7 mouse cellular contexts compared by ENCODE assay signal in the genomic region with DNA sequence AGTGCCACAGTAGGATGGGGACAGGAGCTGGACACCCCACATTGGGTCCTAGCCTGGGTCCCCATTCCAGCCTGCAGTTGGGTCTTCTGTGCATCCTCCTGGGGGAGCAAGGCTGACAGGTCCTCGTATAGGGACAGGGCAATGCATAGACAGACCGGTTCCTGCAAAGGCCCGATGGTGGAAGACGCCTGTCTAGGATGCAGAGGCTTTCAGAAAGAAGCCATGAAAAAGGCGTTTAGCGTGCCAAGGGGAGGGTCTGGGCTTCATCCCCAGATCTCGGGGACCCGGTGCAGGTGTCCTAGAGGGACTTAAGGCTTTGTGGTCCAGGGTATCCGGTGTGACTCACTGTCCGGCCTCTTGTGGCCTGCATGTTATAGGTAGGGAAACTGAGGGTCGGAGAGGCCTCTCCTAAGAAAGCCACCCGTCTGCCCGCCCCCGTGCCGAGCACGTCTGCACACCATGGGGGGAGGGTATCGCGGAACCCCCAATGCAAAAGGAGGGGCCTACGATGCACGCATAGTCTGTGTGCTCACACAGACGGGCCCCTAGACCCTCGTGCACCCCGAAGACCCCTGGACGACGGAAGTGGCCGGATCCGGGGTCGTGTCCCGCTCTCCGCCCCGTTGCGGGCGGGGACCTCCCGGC. TPM values are rescaled to one million over a fixed set of nuclear protein-coding genes. Genes with fewer than 3 reads are reported as not detected.
DNase-seq lines count a peak whose midpoint lies in the region; ATAC-seq and TF ChIP-seq lines count a peak whose summit lies in the region.

No protein-coding gene starts in this region.

- peaks cover 15% of the 10 kb centered on the region for H3K36me3 ChIP-seq in lung, postnatal 0 days (ENCODE audit: insufficient read depth, low read length)
- H3K36me3 ChIP-seq in embryonic facial prominence, embryonic 12.5 days = peaks cover 66% of the 10 kb centered on the region
- peaks cover 68% of the 10 kb centered on the region for H3K36me3 ChIP-seq in hindbrain, embryonic 13.5 days
- H3K36me3 ChIP-seq in midbrain, embryonic 14.5 days (ENCODE audit: control insufficient read depth, insufficient read depth, low read length) = peaks cover 61% of the 10 kb centered on the region

- no peak for ATAC-seq in lung, postnatal 0 days
- peak; percentile 24 for ATAC-seq in embryonic facial prominence, embryonic 12.5 days (ENCODE audit: insufficient number of reproducible peaks, insufficient read depth, low FRiP score, low TSS enrichment)
- ATAC-seq in hindbrain, embryonic 13.5 days (ENCODE audit: low FRiP score) = peak; percentile 4
- no peak for ATAC-seq in midbrain, embryonic 14.5 days (ENCODE audit: low FRiP score, low TSS enrichment)

- H3K4me1 ChIP-seq in lung, postnatal 0 days (ENCODE audit: insufficient read depth, low read depth, low read length) = peaks cover 10% of the 10 kb centered on the region; the same call in 1 of the 2 replicates
- H3K4me1 ChIP-seq in embryonic facial prominence, embryonic 12.5 days = peaks cover 40% of the 10 kb centered on the region
- peaks cover 54% of the 10 kb centered on the region for H3K4me1 ChIP-seq in hindbrain, embryonic 13.5 days (replicated peaks)
- peaks cover 25% of the 10 kb centered on the region for H3K4me1 ChIP-seq in midbrain, embryonic 14.5 days (ENCODE audit: control insufficient read depth, insufficient read depth, low read length)

- no peak for TF ChIP-seq CTCF in lung, postnatal 0 days (IDR thresholded peaks at IDR 0.05)

- WGBS in lung, postnatal 0 days = 2% methylated on average over 28 of the region's 34 CpGs
- WGBS in embryonic facial prominence, embryonic 12.5 days = 4% methylated on average over 34 of the region's 34 CpGs
- WGBS in hindbrain, embryonic 13.5 days = 3% methylated on average over 34 of the region's 34 CpGs
- 2% methylated on average over 34 of the region's 34 CpGs for WGBS in midbrain, embryonic 14.5 days

- H3K27me3 ChIP-seq in lung, postnatal 0 days (replicated peaks; ENCODE audit: insufficient read depth, low read length) = no peaks in the 10 kb centered on the region
- no peaks in the 10 kb centered on the region for H3K27me3 ChIP-seq in embryonic facial prominence, embryonic 12.5 days
- H3K27me3 ChIP-seq in hindbrain, embryonic 13.5 days = no peaks in the 10 kb centered on the region
- H3K27me3 ChIP-seq in midbrain, embryonic 14.5 days (ENCODE audit: control insufficient read depth, insufficient read depth, low read length) = no peaks in the 10 kb centered on the region

- peak overlapping the region; percentile 95 for H3K9ac ChIP-seq in lung, postnatal 0 days (replicated peaks; ENCODE audit: low read depth)
- H3K9ac ChIP-seq in embryonic facial prominence, embryonic 12.5 days = peak overlapping the region; percentile 87
- peak overlapping the region; percentile 99 for H3K9ac ChIP-seq in hindbrain, embryonic 13.5 days
- peak overlapping the region; percentile 99 for H3K9ac ChIP-seq in midbrain, embryonic 14.5 days (replicated peaks; ENCODE audit: low read length)

- no peak for DNase-seq in lung, postnatal 0 days (ENCODE audit: low spot score)
- DNase-seq in lung, postnatal 36 days = no peak
- no peak for DNase-seq in midbrain, embryonic 14.5 days
- DNase-seq in spleen, adult 12 weeks (ENCODE audit: low spot score) = no peak
- DNase-seq in T-cell, adult 2 months (ENCODE audit: low spot score) = no peak

- H3K9me3 ChIP-seq in lung, postnatal 0 days (ENCODE audit: low read length) = no peaks in the 10 kb centered on the region
- H3K9me3 ChIP-seq in embryonic facial prominence, embryonic 12.5 days = no peaks in the 10 kb centered on the region
- no peaks in the 10 kb centered on the region for H3K9me3 ChIP-seq in hindbrain, embryonic 13.5 days
- no peaks in the 10 kb centered on the region for H3K9me3 ChIP-seq in midbrain, embryonic 14.5 days (ENCODE audit: control insufficient read depth, low read length)

- H3K4me2 ChIP-seq in lung, postnatal 0 days (replicated peaks; ENCODE audit: low read depth, low read length) = peak overlapping the region; percentile 100
- H3K4me2 ChIP-seq in embryonic facial prominence, embryonic 12.5 days (replicated peaks) = peak overlapping the region; percentile 88
- H3K4me2 ChIP-seq in hindbrain, embryonic 13.5 days = peak overlapping the region; percentile 92
- H3K4me2 ChIP-seq in midbrain, embryonic 14.5 days (ENCODE audit: low read length) = peak overlapping the region; percentile 72

- H3K4me3 ChIP-seq in lung, postnatal 0 days (ENCODE audit: low read depth, low read length) = peak overlapping the region; percentile 78
- peak overlapping the region; percentile 59 for H3K4me3 ChIP-seq in embryonic facial prominence, embryonic 12.5 days
- peak overlapping the region; percentile 86 for H3K4me3 ChIP-seq in hindbrain, embryonic 13.5 days
- peak overlapping the region; percentile 93 for H3K4me3 ChIP-seq in midbrain, embryonic 14.5 days (replicated peaks; ENCODE audit: low read depth, low read length)

- peak overlapping the region; percentile 98; the same call in 1 of the 2 replicates for H3K27ac ChIP-seq in lung, postnatal 0 days (ENCODE audit: low read length)
- peak overlapping the region; percentile 96 for H3K27ac ChIP-seq in embryonic facial prominence, embryonic 12.5 days
- H3K27ac ChIP-seq in hindbrain, embryonic 13.5 days = peak overlapping the region; percentile 98
- peak overlapping the region; percentile 97 for H3K27ac ChIP-seq in midbrain, embryonic 14.5 days (replicated peaks; ENCODE audit: low read depth, low read length)

- no peak for TF ChIP-seq EP300 in lung, postnatal 0 days (IDR thresholded peaks at IDR 0.05)

RNA-seq across cellular contexts. Expression of a gene that starts 0.5 kb away (rescaled TPM):
- polyA plus RNA-seq in lung, postnatal 0 days (2015; fragmentation: Nextera tagmentation; extraction: Ambion mirVana) = 28.0 and 30.5 TPM in 2 replicates
- polyA plus RNA-seq in embryonic facial prominence, embryonic 12.5 days (2016; fragmentation: Nextera tagmentation; extraction: Ambion mirVana) = 76.8 and 78.0 TPM in 2 replicates
- 90.0 and 94.1 TPM in 2 replicates for polyA plus RNA-seq in hindbrain, embryonic 13.5 days (2015; fragmentation: Nextera tagmentation; extraction: Ambion mirVana)
- 79.2 and 84.7 TPM in 2 replicates for polyA plus RNA-seq in midbrain, embryonic 14.5 days (2014; fragmentation: Nextera tagmentation; extraction: Ambion mirVana)

RNA-seq across cellular contexts. Expression of a gene that starts 15.2 kb away (rescaled TPM):
- polyA plus RNA-seq in lung, postnatal 0 days (2015; fragmentation: Nextera tagmentation; extraction: Ambion mirVana) = 57.4 and 88.8 TPM in 2 replicates
- polyA plus RNA-seq in embryonic facial prominence, embryonic 12.5 days (2016; fragmentation: Nextera tagmentation; extraction: Ambion mirVana) = 32.7 and 35.7 TPM in 2 replicates
- polyA plus RNA-seq in hindbrain, embryonic 13.5 days (2015; fragmentation: Nextera tagmentation; extraction: Ambion mirVana) = 40.8 and 44.5 TPM in 2 replicates
- 37.1 and 39.0 TPM in 2 replicates for polyA plus RNA-seq in midbrain, embryonic 14.5 days (2014; fragmentation: Nextera tagmentation; extraction: Ambion mirVana)

RNA-seq across cellular contexts. Expression of a gene that starts 21.5 kb away (rescaled TPM):
- polyA plus RNA-seq in lung, postnatal 0 days (2015; fragmentation: Nextera tagmentation; extraction: Ambion mirVana) = 17.6 and 28.6 TPM in 2 replicates
- 27.0 and 27.6 TPM in 2 replicates for polyA plus RNA-seq in embryonic facial prominence, embryonic 12.5 days (2016; fragmentation: Nextera tagmentation; extraction: Ambion mirVana)
- 352 and 355 TPM in 2 replicates for polyA plus RNA-seq in hindbrain, embryonic 13.5 days (2015; fragmentation: Nextera tagmentation; extraction: Ambion mirVana)
- polyA plus RNA-seq in midbrain, embryonic 14.5 days (2014; fragmentation: Nextera tagmentation; extraction: Ambion mirVana) = 407 and 464 TPM in 2 replicates

RNA-seq across cellular contexts. Expression of a gene that starts 28.9 kb away (rescaled TPM):
- polyA plus RNA-seq in lung, postnatal 0 days (2015; fragmentation: Nextera tagmentation; extraction: Ambion mirVana) = 7.3 and 7.6 TPM in 2 replicates
- polyA plus RNA-seq in embryonic facial prominence, embryonic 12.5 days (2016; fragmentation: Nextera tagmentation; extraction: Ambion mirVana) = 13.7 and 13.9 TPM in 2 replicates
- 16.4 and 17.4 TPM in 2 replicates for polyA plus RNA-seq in hindbrain, embryonic 13.5 days (2015; fragmentation: Nextera tagmentation; extraction: Ambion mirVana)
- 22.7 and 24.3 TPM in 2 replicates for polyA plus RNA-seq in midbrain, embryonic 14.5 days (2014; fragmentation: Nextera tagmentation; extraction: Ambion mirVana)

RNA-seq across cellular contexts. Expression of a gene that starts 32.3 kb away (rescaled TPM):
- 0.13 and 0.16 TPM in 2 replicates for polyA plus RNA-seq in lung, postnatal 0 days (2015; fragmentation: Nextera tagmentation; extraction: Ambion mirVana)
- polyA plus RNA-seq in embryonic facial prominence, embryonic 12.5 days (2016; fragmentation: Nextera tagmentation; extraction: Ambion mirVana) = 0.13 TPM in 1 of 2 replicates, not detected in the other
- polyA plus RNA-seq in hindbrain, embryonic 13.5 days (2015; fragmentation: Nextera tagmentation; extraction: Ambion mirVana) = 0.08 and 0.13 TPM in 2 replicates
- 0.45 TPM in 1 of 2 replicates, not detected in the other for polyA plus RNA-seq in midbrain, embryonic 14.5 days (2014; fragmentation: Nextera tagmentation; extraction: Ambion mirVana)

Comparison
In these comparisons a context has a peak if more than half of its experiments do, and no peak if none do; other contexts are left out.
1. ATAC-seq: peak in embryonic facial prominence, embryonic 12.5 days (single experiment) and hindbrain, embryonic 13.5 days (single experiment); none in lung, postnatal 0 days (single experiment) and midbrain, embryonic 14.5 days (single experiment).
2. RNA of a gene that starts 21.5 kb away (polyA plus RNA-seq): 407 to 464 TPM in midbrain, embryonic 14.5 days and 352 to 355 TPM in hindbrain, embryonic 13.5 days; 17.6 to 28.6 TPM in lung, postnatal 0 days and 27.0 to 27.6 TPM in embryonic facial prominence, embryonic 12.5 days; every median in the first group is over 10 times any median in the second.
3. Peak in every context shown above with its lines, with median percentiles within 50 percentile points of each other: H3K27ac ChIP-seq, H3K4me2 ChIP-seq, H3K4me3 ChIP-seq and H3K9ac ChIP-seq.